ENCODE assay signal across 8 mouse cellular contexts in genomic region chr14:103012563-103013150, GRCm38 (mm10). TPM values are rescaled to one million over a fixed set of nuclear protein-coding genes. Genes with fewer than 3 reads are reported as not detected.
DNase-seq lines count a peak whose midpoint lies in the region; ATAC-seq and TF ChIP-seq lines count a peak whose summit lies in the region.

No protein-coding gene starts in this region.

- H3K4me3 ChIP-seq in hindbrain, postnatal 0 days (ENCODE audit: low read length), result no peak overlapping the region

- peak; percentile 90 for TF ChIP-seq CTCF in hindbrain, postnatal 0 days (IDR thresholded peaks at IDR 0.05; ENCODE audit: low read depth)

- H3K4me1 ChIP-seq in hindbrain, postnatal 0 days (ENCODE audit: insufficient read depth, low read length), result no peaks in the 10 kb centered on the region

- ATAC-seq in frontal cortex, adult (ENCODE audit: low TSS enrichment), result peak; percentile 98
- ATAC-seq in hindbrain, postnatal 0 days, result peak; percentile 92

- peak; percentile 86 for DNase-seq in R1 (ENCODE audit: low read depth, low spot score)
- peak; percentile 38 for DNase-seq in cerebellum, adult 8-10 months
- peak; percentile 87 for DNase-seq in hindbrain, postnatal 0 days (ENCODE audit: low spot score)
- DNase-seq in layer of hippocampus, postnatal 36 days, result peak; percentile 54 to 56
- DNase-seq in lung, postnatal 25 days (ENCODE audit: low spot score), result peak; percentile 69
- peak; percentile 28 for DNase-seq in retina, adult 2 months (ENCODE audit: low read depth, low spot score)
- peak; percentile 57 for DNase-seq in thymus, postnatal 25 days

- H3K9me3 ChIP-seq in hindbrain, postnatal 0 days (ENCODE audit: low read length), result no peaks in the 10 kb centered on the region

- H3K36me3 ChIP-seq in hindbrain, postnatal 0 days (ENCODE audit: insufficient read depth, low read length), result no peaks in the 10 kb centered on the region

- WGBS in hindbrain, postnatal 0 days, result 32% methylated on average over 4 of the region's 4 CpGs

- no peaks in the 10 kb centered on the region for H3K27me3 ChIP-seq in hindbrain, postnatal 0 days (ENCODE audit: insufficient read depth, low read length)

- no peak overlapping the region for H3K4me2 ChIP-seq in hindbrain, postnatal 0 days (ENCODE audit: low read depth, low read length)

- H3K9ac ChIP-seq in hindbrain, postnatal 0 days (replicated peaks; ENCODE audit: low read length), result no peak overlapping the region

- H3K27ac ChIP-seq in hindbrain, postnatal 0 days, result no peak overlapping the region

RNA-seq across cellular contexts. Expression of gene Kctd12, which starts 30.2 kb away (rescaled TPM):
- total RNA-seq in hindbrain, postnatal 0 days (2014; rRNA removed), result 93.9 and 98.8 TPM in 2 replicates
- 11.1 and 12.6 TPM in 2 replicates for polyA plus RNA-seq in hindbrain, postnatal 0 days (2015; fragmentation: Nextera tagmentation; extraction: Ambion mirVana)
- total RNA-seq in layer of hippocampus, postnatal 36 days (2021), result 100 to 1,000 TPM; 128 to 131 TPM

RNA-seq across cellular contexts. Expression of gene Acod1, which starts 34.1 kb away (rescaled TPM):
- not detected in 2 replicates for total RNA-seq in hindbrain, postnatal 0 days (2014; rRNA removed)
- polyA plus RNA-seq in hindbrain, postnatal 0 days (2015; fragmentation: Nextera tagmentation; extraction: Ambion mirVana), result not detected in 2 replicates
- total RNA-seq in layer of hippocampus, postnatal 36 days (2021), result not detected

RNA-seq across cellular contexts. Expression of gene Cln5, which starts 57.4 kb away (rescaled TPM):
- 11.8 and 14.9 TPM in 2 replicates for total RNA-seq in hindbrain, postnatal 0 days (2014; rRNA removed)
- polyA plus RNA-seq in hindbrain, postnatal 0 days (2015; fragmentation: Nextera tagmentation; extraction: Ambion mirVana), result 14.0 and 14.5 TPM in 2 replicates
- total RNA-seq in layer of hippocampus, postnatal 36 days (2021), result 10 to 100 TPM in 1 of 2 experiments, 1 to 10 TPM in 1; 9.6 to 10.6 TPM

Comparison
In these comparisons a context has a peak if more than half of its experiments do, and no peak if none do; other contexts are left out.
1. DNase-seq: peak in every context shown above with its lines; median percentile 87 in hindbrain, postnatal 0 days; 86 in R1; 69 in lung, postnatal 25 days; 57 in thymus, postnatal 25 days; 55 in layer of hippocampus, postnatal 36 days; 38 in cerebellum, adult 8-10 months; 28 in retina, adult 2 months.